Mouse (Mus musculus) spleen, postnatal 4 days (tissue): Measurements from ENCODE around the gene Patj.

Experiments used
- DNase-seq, 2 experiments: peaks; one replicate each; pipeline ENCODE4 v3.0.0; 2022; ENCODE audit warnings: low spot score in 2 of 2

The Patj gene

GRCm38 (mm10) chr4:98508471-98509271, 113.1 kb downstream of the Patj start:
- no peak for DNase-seq

DNA sequence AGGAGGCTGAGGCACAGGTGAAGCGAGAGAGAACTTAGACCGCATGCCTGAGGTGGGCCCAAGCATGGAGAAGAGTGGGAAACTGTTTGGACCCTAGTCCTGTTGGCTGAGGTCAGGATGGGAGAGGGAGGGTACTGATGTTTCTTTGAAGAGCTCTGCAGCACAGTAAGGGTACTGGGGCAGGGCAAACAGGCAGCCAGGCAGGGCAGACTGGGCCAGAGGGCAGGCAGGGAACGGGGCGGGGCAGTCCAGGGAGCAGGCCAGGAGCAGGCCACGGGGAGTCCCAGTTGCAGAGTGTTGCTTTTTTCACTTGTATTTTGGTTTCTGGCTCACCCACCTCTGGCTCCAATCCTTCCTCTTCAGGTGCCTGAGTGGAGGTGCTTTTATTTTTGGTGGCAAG, 114.4 kb downstream of the Patj start:
- DNase-seq: no peak

DNA sequence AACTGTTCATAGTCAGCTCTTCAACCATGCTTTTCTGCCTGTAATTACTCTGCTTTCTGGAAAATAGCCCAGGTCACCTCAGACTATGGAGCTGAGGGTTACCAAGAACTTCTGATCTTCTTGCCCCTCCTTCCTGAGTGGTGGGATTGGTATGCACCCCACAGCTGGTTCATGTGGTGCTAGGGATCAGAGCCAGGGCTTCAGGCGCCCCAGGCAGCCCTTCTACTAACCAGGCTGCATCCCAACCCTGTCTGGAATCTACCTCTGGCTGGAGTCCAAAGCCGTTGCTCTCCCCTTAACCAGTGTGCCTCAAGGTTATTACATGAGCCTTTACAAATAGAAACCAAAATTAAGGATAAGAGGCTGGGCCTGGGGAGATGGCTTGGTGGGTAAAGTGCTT, 115.7 kb downstream of the Patj start:
- no peak for DNase-seq

- no peak for DNase-seq
Observed at GRCm38 (mm10) chr4:98511964-98512743, 116.6 kb downstream of the Patj start.

GRCm38 (mm10) chr4:98520492-98520891, 124.9 kb downstream of the Patj start:
- no peak for DNase-seq

DNA sequence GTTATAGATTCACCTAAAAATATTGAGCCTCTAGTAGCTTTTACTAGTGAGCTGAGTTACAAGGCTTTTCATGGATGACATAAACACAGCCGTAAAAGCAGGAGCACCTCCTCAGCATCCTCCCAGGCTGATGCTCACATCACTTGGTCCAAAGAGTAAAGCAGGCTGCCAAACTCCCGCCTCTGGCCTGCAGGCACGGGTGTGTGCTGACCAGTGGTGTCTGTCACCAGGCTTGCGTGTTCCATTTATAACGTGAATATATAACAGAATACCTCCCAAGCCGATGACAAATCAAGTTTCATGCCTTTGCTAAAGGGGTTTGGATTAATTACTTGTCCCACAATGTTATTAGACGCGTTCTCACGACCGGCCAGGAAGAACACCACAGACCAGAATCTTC, 128.9 kb downstream of the Patj start:
- no peak for DNase-seq

DNA sequence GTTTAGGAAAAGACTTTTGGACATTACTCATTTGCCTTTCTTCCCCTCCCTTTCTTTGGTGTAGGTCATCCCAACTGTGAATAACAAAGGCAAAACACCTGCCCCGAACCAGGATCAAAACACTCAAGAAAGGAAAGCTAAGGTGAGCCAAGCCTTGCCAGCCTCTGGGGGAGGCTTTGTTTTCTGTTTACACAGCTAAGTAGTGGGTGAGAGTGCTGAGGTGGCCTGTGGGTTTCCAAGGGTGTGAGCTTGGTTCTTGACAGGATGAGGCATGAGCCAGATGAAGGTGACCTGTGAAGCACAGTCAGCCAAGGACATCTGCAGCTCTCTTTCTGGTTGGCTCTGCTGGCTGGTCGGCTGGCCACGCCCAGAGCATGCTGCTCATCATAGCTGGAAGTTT, 139.9 kb downstream of the Patj start:
- DNase-seq: no peak

DNA sequence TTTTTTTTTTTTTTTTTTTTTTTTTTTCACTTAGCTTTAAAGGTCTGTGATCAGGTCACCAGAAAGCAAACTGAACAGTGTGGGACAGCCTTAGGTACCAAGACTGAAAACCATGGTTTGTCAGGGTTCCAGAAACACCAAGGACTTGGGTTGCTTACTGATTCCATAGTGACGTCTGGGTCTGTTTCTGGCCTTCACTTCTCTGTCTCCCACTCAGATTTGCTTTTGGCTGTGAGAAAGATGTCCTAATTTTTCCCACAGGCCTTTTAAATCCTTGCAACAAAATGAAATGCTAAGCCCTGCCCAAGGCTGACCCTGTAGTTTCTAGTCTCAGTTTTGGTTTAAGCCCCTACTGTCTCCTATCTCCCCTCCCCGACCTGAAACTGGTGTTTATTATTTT, 146.0 kb downstream of the Patj start:
- DNase-seq: no peak

- no peak for DNase-seq
Observed at GRCm38 (mm10) chr4:98543001-98543400, 147.4 kb downstream of the Patj start.

GRCm38 (mm10) chr4:98545376-98545775, 149.8 kb downstream of the Patj start:
- no peak for DNase-seq

GRCm38 (mm10) chr4:98546456-98547176, 151.0 kb downstream of the Patj start:
- DNase-seq: no peak

GRCm38 (mm10) chr4:98549491-98549890, 153.9 kb downstream of the Patj start:
- DNase-seq: no peak

DNA sequence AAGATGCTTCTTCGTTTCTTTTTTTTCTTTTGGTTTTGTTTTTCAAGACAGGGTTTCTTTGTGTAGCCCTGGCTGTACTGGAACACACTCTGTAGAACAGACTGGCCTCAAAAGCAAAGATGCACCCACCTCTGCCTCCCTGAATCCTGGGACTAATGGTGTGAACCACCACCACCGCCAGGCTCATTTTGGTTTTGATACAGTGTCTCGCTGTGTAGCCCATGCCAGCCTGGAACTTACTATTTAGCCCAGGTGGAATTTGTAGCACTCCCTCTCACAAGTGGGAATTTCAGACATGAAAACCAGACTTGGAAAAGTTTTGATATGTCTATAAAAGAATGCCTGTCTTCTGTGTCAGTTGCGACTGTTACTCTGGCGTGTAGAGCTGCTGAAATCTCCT, 154.5 kb downstream of the Patj start:
- DNase-seq: no peak

- DNase-seq: no peak
Observed at GRCm38 (mm10) chr4:98555666-98556065, 160.1 kb downstream of the Patj start.

DNA sequence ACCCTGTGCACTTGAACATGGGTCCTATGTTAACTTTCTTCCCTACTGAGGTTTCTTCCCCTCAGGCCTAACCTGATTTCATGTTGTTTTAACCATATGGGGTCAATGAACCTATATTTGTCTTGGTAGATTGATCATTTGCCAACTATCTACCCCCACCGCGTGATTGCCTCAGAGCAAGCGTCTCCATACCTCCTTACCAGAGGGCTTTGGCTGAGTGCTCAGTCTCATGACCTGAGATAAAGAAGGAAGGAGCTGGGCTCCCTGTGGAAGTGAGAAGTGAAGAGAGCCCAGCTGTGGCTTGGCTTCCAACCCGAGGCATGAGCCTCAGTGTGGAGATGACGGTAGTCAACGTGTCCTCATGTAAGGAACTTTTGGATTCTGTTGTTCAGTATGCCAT, 160.9 kb downstream of the Patj start:
- DNase-seq: no peak

DNA sequence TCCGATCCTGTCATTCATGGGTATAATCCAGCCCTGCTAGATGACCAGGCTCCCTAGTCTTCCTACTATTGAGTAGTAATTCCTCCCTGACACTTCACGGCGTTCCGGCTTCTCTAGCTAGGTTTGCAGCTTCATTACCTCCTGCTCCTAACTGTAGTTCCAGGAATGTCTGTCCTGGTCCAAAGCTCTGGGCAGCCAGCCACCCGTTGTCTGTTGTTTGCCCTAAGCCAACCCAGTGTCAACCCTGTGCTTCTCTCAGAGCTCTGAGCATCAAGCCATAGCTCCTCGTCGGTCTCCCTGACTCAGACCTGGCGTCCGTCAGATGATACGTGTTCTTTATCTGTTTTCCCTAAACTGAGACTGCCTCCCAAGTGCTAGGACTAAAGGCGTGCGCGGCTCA, 161.6 kb downstream of the Patj start:
- DNase-seq: no peak

DNA sequence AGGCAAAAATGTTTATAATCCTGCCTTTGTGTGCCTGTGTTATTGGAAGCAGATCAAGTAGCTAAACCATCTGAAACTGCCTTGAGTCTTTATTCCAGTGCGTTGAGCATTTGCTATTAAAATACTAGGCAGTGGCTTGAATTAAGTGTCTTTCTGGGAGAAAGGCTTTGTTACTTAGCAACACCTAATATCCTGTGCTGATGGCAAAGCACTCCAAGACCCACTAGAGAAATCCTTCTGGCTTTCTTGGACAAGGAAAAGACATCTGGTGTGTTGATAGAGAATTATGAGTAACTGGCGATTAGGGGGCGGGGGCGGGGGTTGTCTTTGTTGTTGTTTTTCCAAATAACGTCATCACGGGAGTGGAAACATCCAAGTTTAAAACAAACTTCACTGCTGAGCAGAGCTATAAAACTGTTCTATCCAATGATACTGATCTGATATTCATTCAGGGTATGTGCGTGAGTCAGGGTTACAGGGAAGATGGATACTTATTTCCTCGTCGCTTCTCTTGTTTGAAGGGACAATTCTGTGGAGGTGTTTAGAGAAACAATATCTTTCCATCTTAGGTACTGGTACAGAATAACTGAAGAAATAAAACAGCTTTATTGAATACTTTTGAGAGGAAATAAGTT, 164.7 kb downstream of the Patj start:
- DNase-seq: no peak

GRCm38 (mm10) chr4:98563082-98563481, 167.5 kb downstream of the Patj start:
- no peak for DNase-seq

- DNase-seq: no peak
Observed at GRCm38 (mm10) chr4:98563506-98564195, 168.1 kb downstream of the Patj start.

DNA sequence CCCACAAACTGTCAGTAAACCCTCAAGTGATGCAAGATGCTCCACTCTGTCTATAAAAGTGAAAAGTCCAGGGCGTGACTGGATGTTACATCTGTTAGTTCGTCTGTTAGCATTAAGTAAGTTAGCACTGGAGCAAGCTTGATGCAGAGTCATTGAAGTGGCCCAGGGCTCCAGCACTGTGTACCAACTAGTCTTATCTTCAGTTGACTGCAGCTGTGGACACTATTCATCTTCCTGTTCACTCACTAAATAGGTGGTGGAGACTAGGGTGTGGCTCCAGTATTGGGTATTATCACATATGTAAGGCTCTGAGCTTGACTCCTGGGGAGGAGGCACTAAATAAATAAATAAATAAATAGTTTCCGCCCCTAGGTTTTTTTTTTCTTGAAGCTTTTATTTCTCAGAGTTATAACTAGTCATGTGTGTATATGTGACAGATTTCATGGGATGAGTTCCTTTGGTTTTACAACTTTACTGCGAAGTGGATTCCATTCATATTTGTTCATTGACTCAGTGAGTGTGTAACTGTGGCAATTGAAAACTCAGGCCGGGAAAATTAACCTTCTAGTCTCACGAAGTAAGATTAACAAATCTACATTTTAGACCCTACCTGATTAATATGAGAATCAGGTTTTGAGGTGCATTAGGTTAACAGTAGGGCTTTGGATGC, 168.7 kb downstream of the Patj start:
- no peak for DNase-seq

DNA sequence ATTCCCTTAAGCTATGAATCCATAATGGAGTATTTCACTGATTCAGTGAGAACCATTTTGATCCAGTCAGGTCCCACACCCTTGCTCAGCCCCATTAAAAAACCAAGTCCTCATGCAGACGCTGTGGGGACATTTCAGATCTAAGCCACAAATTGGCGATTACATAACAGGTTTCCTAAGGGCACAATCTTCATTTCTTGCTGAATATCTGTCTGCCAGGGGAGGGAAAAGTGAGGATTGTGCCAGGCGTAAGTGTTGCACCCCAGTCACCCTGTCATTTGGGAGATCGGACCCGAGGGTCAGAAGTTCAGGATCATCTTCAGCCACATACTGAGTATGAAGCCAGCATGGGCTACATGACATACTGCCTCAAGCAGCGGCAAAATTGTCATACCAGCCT, 171.2 kb downstream of the Patj start:
- DNase-seq: no peak
